Mouse (Mus musculus) adrenal gland, postnatal 36 days (tissue): Measurements from ENCODE around the gene Rps6kl1. TPM values are rescaled to one million over a fixed set of nuclear protein-coding genes. Genes with fewer than 3 reads are reported as not detected.

ENCODE experiments used
- DNase-seq, 2 experiments: peaks; one replicate each; pipeline ENCODE4 v3.0.0; 2021; ENCODE audit warnings: mixed read lengths in 1 of 2
- total RNA-seq, 2 experiments: library from RNA; stranded (reverse); gene quantifications; 2 replicates each; pipeline ENCODE4 v1.2.3; 2021

Rps6kl1 gene
- total RNA-seq, 2 experiments from 2014 or later = 0.46 to 0.50 TPM

- DNase-seq = no peak
These were observed 42.4 kb downstream of the Rps6kl1 start for GRCm38 (mm10) chr12:85108643-85109042.

GRCm38 (mm10) chr12:85106292-85106691, 44.8 kb downstream of the Rps6kl1 start:
- DNase-seq = no peak

- no peak for DNase-seq
These were observed 46.3 kb downstream of the Rps6kl1 start for GRCm38 (mm10) chr12:85104789-85105188.

GRCm38 (mm10) chr12:85103096-85103495, 48.0 kb downstream of the Rps6kl1 start:
- no peak for DNase-seq

- no peak for DNase-seq
These were observed 49.5 kb downstream of the Rps6kl1 start for GRCm38 (mm10) chr12:85101521-85102106.

- DNase-seq = no peak
These were observed 50.1 kb downstream of the Rps6kl1 start for GRCm38 (mm10) chr12:85101001-85101400.

- DNase-seq = no peak
These were observed 55.2 kb downstream of the Rps6kl1 start for GRCm38 (mm10) chr12:85095859-85096258.

- DNase-seq = no peak
These were observed 55.9 kb downstream of the Rps6kl1 start for GRCm38 (mm10) chr12:85095146-85095545.

- peak; percentile 15 to 32 for DNase-seq
These were observed 56.4 kb downstream of the Rps6kl1 start for GRCm38 (mm10) chr12:85094706-85095105.

- peak; percentile 30 to 53 for DNase-seq
These were observed 57.1 kb downstream of the Rps6kl1 start for GRCm38 (mm10) chr12:85094010-85094409.

GRCm38 (mm10) chr12:85092214-85092613, 58.9 kb downstream of the Rps6kl1 start:
- peak; percentile 72 to 85 for DNase-seq

GRCm38 (mm10) chr12:85091190-85091589, 59.9 kb downstream of the Rps6kl1 start:
- DNase-seq = no peak

GRCm38 (mm10) chr12:85087845-85088244, 63.2 kb downstream of the Rps6kl1 start:
- no peak for DNase-seq

Other genes with a start within 250 kb of the Rps6kl1 start
- 10 to 100 TPM; 87.4 to 99.4 TPM for gene Fcf1, start 180.4 kb downstream of the Rps6kl1 start, total RNA-seq
- gene Arel1, start 180.4 kb downstream of the Rps6kl1 start, total RNA-seq = 10 to 100 TPM; 34.9 to 36.4 TPM
- 10 to 100 TPM; 48.5 to 52.1 TPM for gene Ylpm1, start 154.9 kb downstream of the Rps6kl1 start, total RNA-seq
- 1 to 10 TPM; 2.5 to 4.9 TPM for gene Prox2, start 40.5 kb downstream of the Rps6kl1 start, total RNA-seq
- 100 to 1,000 TPM; 348 to 363 TPM for gene Dlst, start 40.4 kb downstream of the Rps6kl1 start, total RNA-seq
- 1 to 10 TPM in 1 of 2 experiments, under 1 TPM in 1; 0.43 to 2.1 TPM for gene Pgf, start 26.5 kb upstream of the Rps6kl1 start, total RNA-seq
- gene Eif2b2, start 68.2 kb upstream of the Rps6kl1 start, total RNA-seq = 10 to 100 TPM; 82.1 to 85.3 TPM
- gene Mlh3, start 119.3 kb upstream of the Rps6kl1 start, total RNA-seq = 10 to 100 TPM; 11.0 to 12.9 TPM
- gene Acyp1, start 137.2 kb upstream of the Rps6kl1 start, total RNA-seq = 10 to 100 TPM; 28.4 to 37.7 TPM
- 1 to 10 TPM; 1.1 to 1.9 TPM for gene Zc2hc1c, start 137.3 kb upstream of the Rps6kl1 start, total RNA-seq
- 10 to 100 TPM; 91.1 to 94.2 TPM for gene Nek9, start 188.1 kb upstream of the Rps6kl1 start, total RNA-seq
- 100 to 1,000 TPM; 291 to 336 TPM for gene Tmed10, start 223.6 kb upstream of the Rps6kl1 start, total RNA-seq